Mouse (Mus musculus) limb, embryonic 10.5 days (tissue): Measurements from ENCODE around the gene Slc38a6. TPM values are rescaled to one million over a fixed set of nuclear protein-coding genes. Genes with fewer than 3 reads are reported as not detected.

Experiments
- DNase-seq: peaks from one replicate; pipeline ENCODE4 v3.0.0-alpha.2; 2017; ENCODE audit warnings: low spot score
- H3K27ac ChIP-seq: fragments of 300-500 bp; sonication (generic); 2 replicates; pipeline ENCODE4 v1.5.1; 2016; ENCODE audit warnings: mild to moderate bottlenecking
- H3K27me3 ChIP-seq: fragments of 300-500 bp; sonication (generic); 2 replicates; pipeline ENCODE4 v1.6.1; 2016; ENCODE audit warnings: low read depth, mild to moderate bottlenecking; ENCODE audit not compliant: poor library complexity, severe bottlenecking
- H3K36me3 ChIP-seq: fragments of 300-500 bp; sonication (generic); 2 replicates; pipeline ENCODE4 v1.6.1; 2016; ENCODE audit warnings: mild to moderate bottlenecking, moderate library complexity
- H3K4me1 ChIP-seq: fragments of 300-500 bp; sonication (generic); 2 replicates; pipeline ENCODE4 v1.6.1; 2016
- H3K4me3 ChIP-seq: fragments of 300-500 bp; sonication (generic); 2 replicates; pipeline ENCODE4 v1.5.1; 2016; ENCODE audit warnings: mild to moderate bottlenecking, moderate library complexity
- H3K9me3 ChIP-seq: fragments of 300-500 bp; sonication (generic); replicated peaks from 2 replicates; pipeline ENCODE4 v1.6.1; 2016; ENCODE audit warnings: mild to moderate bottlenecking
- WGBS: fragments of 180-500 bp; shearing (Covaris S2); methylation state at CpG from one replicate; pipeline ENCODE4 v1.1.7; 2016; 5-methylcytosine and 5-hydroxymethylcytosine counted together
- polyA plus RNA-seq: library from polyadenylated mRNA; unstranded; fragments of >200 nt; fragmentation: Nextera tagmentation; extraction: Ambion mirVana; gene quantifications from 2 replicates; pipeline ENCODE4 v1.2.1, GENCODE M21; 2016

The Slc38a6 gene
- polyA plus RNA-seq, 1 experiment from 2014 or later = 10.8 TPM

DNA sequence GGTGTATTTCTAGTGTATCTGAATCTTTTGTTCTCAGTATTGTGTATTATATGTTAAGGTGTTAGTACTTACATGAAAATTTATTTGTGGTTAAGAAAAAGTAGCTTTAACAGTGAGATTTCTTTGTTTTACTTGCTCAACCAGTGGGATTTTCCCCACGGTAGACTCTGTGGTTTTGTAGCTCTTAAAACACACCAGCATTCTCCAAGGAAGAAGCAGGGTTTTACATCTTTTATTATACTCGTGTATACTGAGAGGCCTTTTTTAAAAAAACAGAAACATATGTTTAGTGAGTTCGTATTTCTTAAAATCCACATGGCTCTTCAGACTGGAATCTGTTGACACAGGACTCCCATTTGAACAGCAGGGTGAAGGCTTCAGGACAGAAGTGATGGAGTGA, 40.8 kb downstream of the Slc38a6 start:
- 67% methylated on average over 3 of the region's 3 CpGs for WGBS

DNA sequence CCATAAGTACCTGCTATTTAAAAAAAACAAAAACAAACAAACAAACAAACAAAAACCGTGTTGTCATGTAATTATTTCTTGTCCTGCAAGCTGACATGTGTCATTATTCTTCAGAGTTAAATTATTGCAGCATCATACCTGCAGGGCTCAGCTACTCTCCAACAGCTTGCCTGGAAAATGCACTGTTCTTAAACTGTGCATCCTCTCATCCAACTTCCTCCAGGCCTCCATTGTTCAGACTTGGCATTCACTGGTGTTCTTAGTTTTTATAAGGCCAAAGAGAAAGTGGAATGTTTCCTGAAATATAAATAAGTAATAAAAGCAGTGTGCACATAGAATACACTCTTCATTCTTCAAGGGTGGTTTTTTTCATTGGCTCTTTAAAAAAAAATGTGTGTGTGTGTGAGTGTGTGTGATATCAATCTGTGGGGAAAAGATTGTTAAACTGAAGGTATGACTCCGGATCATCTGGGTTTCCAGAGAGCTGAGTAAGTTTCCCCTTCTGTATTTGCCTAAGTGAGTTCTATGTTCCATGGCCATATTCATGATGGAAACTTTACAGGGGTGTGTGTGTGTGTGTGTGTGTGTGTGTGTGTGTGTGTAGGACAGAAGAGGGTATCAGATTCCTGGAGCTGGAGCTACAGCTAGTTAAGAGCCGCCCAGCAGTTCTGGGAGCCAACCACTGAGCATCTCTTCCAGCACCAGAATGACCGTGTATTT, 42.0 kb downstream of the Slc38a6 start:
- Histone ChIP-seq H3K4me1 (peaks cover 40% of the 10 kb centered on the region), H3K4me3 (no peak overlapping the region), H3K27ac (no peak overlapping the region), H3K9me3 (no peaks in the 10 kb centered on the region), H3K36me3 (no peaks in the 10 kb centered on the region), H3K27me3 (no peaks in the 10 kb centered on the region)
- 89% methylated on average over 4 of the region's 4 CpGs for WGBS
- DNase-seq = no peak

More for the DNA sequence above, 40.8 kb downstream of the Slc38a6 start:
- H3K4me1 ChIP-seq = peaks cover 33% of the 10 kb centered on the region
- no peak for DNase-seq
- no peaks in the 10 kb centered on the region for H3K27me3 ChIP-seq
- no peaks in the 10 kb centered on the region for H3K36me3 ChIP-seq
- H3K27ac ChIP-seq = no peak overlapping the region
- no peaks in the 10 kb centered on the region for H3K9me3 ChIP-seq
- H3K4me3 ChIP-seq = no peak overlapping the region

DNA sequence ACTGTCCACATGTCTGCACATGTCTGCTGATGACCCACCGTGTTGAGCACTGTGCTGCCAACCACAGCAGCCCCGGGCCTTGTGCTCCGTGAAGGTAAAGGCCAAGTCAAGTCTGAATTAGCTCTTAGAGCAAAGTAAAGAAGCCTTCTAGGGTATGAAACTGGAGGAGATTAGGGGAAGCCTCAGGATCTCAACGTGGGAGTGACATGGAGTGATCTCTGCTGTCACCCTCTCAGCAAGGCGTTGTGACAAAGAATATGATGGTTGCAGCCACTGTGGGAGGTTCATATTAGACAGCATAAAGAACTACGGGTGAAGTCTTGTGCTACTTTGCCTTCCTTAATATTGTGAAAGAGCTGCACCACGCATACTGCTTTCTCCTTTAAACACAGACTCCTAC, 43.7 kb downstream of the Slc38a6 start:
- 86% methylated on average over 7 of the region's 7 CpGs for WGBS
- Histone ChIP-seq H3K36me3 (no peaks in the 10 kb centered on the region), H3K27me3 (no peaks in the 10 kb centered on the region), H3K4me1 (peaks cover 49% of the 10 kb centered on the region), H3K27ac (no peak overlapping the region), H3K4me3 (no peak overlapping the region), H3K9me3 (no peaks in the 10 kb centered on the region)
- DNase-seq = no peak

DNA sequence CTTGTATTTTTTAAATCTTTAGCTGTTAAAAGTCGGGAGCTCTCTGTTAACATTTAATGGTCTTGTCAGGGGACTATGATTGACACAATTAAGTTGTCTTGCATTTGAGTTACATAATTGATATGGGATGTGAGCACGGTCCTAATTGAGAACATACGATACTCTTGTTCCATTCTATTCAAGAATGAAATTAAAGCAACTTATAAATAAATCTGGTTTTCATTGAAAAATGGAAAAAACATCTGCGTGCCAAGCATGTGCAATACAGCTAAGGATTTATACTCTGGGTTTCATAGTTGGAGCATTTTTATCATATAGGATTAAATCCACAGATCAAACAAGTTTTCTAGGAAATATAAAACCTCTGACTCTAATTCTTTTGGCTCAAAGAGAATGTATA, 46.1 kb downstream of the Slc38a6 start:
- DNase-seq = no peak
- Histone ChIP-seq H3K9me3 (no peaks in the 10 kb centered on the region), H3K4me3 (no peak overlapping the region), H3K27ac (no peak overlapping the region), H3K36me3 (no peaks in the 10 kb centered on the region), H3K4me1 (peaks cover 47% of the 10 kb centered on the region), H3K27me3 (no peaks in the 10 kb centered on the region)
- 54% methylated on average over 4 of the region's 4 CpGs for WGBS

DNA sequence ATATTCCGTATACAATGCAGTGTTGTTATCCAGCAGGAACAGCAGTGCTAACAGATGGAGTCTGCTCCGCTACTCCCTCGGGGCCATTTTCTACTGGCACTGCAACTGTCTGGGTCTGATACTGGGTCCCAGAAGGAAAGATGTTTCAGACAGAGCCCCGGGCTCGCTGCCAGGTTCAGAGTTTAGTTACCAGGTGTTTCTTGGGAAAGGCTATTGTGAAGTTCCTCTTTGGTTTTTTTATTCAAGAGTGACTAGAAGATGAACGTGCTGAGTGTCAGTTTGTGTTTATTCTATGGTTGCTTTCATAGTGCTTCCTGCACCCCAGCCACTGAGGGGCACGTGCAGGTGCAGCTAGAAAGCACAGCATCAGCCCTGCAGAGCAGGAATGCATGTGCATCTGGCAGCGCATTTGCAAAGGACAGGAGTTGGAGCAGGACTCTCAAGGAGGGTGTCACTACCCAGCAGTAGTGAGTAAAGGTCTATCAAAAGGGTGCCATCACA, 47.5 kb downstream of the Slc38a6 start:
- WGBS = 83% methylated on average over 8 of the region's 8 CpGs
- no peak overlapping the region for H3K4me3 ChIP-seq
- DNase-seq = no peak
- no peaks in the 10 kb centered on the region for H3K9me3 ChIP-seq
- H3K4me1 ChIP-seq = peaks cover 55% of the 10 kb centered on the region
- H3K27ac ChIP-seq = 0 out of 2 replicates have a peak overlapping the region, but pooled peaks have one; percentile 10
- H3K36me3 ChIP-seq = no peaks in the 10 kb centered on the region
- H3K27me3 ChIP-seq = no peaks in the 10 kb centered on the region

DNA sequence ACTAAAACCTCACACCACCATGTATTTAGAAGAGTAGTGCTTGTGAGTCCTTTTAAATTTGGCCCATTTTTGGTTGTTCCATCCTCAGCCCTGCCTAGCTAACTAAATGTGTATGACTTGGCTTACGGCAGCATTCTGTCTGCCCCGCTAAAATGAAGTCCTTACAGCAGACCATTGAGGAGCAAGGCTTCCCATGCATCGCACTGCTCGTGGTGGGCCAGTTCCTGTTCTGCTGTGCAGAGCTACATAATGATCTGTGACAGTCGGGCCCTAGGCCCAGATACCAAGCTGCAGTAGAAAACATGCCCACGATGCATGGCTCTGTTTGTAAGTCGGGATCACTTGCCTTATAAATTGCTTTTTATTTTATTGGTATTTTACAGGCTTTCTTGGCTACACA, 50.5 kb downstream of the Slc38a6 start:
- Histone ChIP-seq H3K27ac (0 out of 2 replicates have a peak overlapping the region, but pooled peaks have one; percentile 0), H3K4me1 (peaks cover 73% of the 10 kb centered on the region), H3K4me3 (no peak overlapping the region), H3K9me3 (no peaks in the 10 kb centered on the region), H3K27me3 (no peaks in the 10 kb centered on the region), H3K36me3 (no peaks in the 10 kb centered on the region)
- no peak for DNase-seq
- 86% methylated on average over 7 of the region's 7 CpGs for WGBS

DNA sequence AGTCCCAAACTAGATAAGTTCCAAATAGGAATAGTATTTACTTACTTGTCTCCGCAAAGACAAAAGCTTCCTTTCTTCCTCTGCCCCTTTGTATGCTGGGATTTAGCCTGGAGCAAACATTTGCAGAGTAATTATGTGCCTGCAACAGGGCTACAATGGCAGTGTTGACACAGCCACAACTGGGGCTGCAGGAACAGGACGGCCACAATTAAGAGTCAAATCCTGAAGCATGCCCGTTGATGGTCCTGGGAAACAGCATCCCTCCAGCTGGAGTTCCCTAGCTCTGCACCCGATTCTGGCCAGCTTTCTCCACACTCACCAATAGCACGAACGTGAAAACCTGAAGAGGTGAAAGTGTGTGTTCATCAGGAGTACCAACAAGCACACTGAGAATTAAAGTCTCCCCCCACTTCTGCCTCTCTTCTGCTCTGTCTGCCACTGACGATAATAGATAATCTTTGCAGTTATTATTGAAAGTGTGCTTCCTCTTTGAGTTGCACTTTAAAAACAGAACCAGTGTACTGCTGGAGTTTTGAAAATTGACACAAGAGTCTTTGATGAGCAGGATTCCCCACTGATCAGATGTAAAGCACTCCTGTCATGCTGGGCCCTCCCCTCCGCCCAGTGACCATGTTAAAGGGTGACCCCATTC, 54.2 kb downstream of the Slc38a6 start:
- Histone ChIP-seq H3K27me3 (peaks cover 11% of the 10 kb centered on the region; the same call in 1 of the 2 replicates), H3K27ac (peak overlapping the region; percentile 66; the same call in 1 of the 2 replicates), H3K4me1 (peaks cover 70% of the 10 kb centered on the region), H3K9me3 (no peaks in the 10 kb centered on the region), H3K36me3 (peaks cover 7% of the 10 kb centered on the region), H3K4me3 (no peak overlapping the region)
- DNase-seq = peak; percentile 57
- WGBS = 23% methylated on average over 8 of the region's 8 CpGs

DNA sequence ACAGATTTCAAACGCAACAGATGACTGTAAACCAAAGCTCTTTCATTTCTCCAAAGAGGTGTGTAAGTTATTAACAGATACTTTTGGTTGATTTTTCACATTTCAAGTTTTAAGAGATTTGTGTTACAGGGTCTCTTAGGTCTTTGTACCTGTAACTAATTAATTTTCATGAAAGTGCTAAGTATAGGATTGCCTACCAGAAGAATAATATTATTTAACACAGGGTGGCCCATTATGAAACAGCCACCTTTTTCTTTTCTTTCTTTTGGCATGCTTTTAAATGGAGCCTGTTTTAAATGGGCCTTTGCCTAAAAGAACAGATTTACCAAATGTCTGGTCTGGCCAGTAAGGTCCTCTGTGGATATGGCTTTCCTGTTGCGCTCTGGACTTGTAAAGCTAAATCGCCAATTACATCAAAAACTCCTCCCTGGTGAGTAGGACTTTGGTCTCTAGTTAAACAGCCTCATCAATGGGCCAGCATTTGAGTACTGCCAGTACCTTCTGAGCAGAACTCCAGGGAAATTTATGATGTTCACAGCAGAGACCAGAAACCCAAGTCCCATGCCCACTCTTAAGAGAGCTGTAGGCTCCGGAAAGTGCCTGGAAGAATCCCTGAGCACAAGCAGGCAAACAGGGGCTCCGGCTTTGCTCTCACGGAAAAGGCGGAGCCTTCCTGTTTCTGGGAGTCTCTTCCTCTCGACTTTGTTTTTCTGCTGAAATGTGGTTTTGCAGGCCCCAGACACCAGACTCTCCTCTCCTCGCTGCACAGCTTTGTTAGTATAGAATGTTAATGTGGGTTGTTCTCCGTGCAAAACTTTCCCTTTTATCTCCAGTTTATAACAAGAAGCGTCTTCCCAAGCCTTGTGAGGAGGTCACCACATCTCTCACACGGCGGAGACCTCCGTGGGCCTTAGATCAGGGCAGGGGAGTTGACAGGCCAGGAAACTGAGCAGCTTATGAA, 55.4 kb downstream of the Slc38a6 start:
- Histone ChIP-seq H3K9me3 (no peaks in the 10 kb centered on the region), H3K4me1 (peaks cover 67% of the 10 kb centered on the region), H3K36me3 (peaks cover 7% of the 10 kb centered on the region), H3K27me3 (peaks cover 16% of the 10 kb centered on the region; the same call in 1 of the 2 replicates), H3K27ac (peak overlapping the region; percentile 84), H3K4me3 (no peak overlapping the region)
- WGBS = 42% methylated on average over 14 of the region's 14 CpGs
- DNase-seq = peak; percentile 44

DNA sequence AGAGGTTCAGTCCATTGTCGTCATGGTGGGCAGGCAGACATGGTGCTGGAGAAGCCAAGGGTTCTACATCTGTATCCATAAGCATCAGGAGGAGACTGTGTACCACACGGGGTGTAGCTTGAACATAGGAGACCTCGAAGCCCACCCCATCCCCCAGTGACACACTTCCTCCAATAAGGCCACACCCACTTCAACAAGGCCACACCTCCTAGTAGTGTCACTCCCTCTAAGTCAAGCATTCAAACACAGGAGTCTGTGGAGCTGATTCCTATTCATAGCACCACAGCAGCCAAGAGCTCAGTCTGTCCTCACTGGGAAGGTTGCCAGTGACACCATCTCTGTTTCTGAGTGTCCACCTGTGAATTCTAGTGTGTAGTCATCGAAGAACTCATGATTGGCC, 57.7 kb downstream of the Slc38a6 start:
- Histone ChIP-seq H3K9me3 (no peaks in the 10 kb centered on the region), H3K27ac (no peak overlapping the region), H3K4me1 (peaks cover 50% of the 10 kb centered on the region), H3K4me3 (no peak overlapping the region), H3K36me3 (peaks cover 7% of the 10 kb centered on the region), H3K27me3 (peaks cover 22% of the 10 kb centered on the region)
- DNase-seq = no peak
- WGBS = 95% methylated on average over 4 of the region's 4 CpGs

DNA sequence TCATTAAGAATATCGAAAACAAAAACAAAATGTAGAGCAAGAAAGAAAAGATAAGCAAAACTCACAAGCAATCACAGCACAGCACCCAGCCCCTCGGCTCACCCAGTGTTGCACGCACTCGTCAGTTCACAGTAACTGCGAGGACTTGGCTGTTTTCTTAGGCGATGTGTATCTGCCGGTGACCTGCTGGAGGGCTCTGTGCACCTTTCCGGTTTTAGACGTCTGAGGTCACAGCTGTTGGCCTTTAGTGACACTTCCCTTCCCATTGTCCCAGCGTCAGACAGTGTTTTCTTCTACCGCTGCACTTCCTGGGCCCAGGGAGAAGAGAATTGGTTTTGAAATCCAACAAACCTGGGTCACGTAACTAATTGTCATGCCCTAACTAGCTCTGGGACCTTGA, 58.6 kb downstream of the Slc38a6 start:
- Histone ChIP-seq H3K9me3 (no peaks in the 10 kb centered on the region), H3K4me1 (peaks cover 44% of the 10 kb centered on the region), H3K4me3 (no peak overlapping the region), H3K36me3 (peaks cover 7% of the 10 kb centered on the region), H3K27ac (no peak overlapping the region; the same call in 1 of the 2 replicates), H3K27me3 (peaks cover 22% of the 10 kb centered on the region)
- no peak for DNase-seq
- 79% methylated on average over 12 of the region's 12 CpGs for WGBS

DNA sequence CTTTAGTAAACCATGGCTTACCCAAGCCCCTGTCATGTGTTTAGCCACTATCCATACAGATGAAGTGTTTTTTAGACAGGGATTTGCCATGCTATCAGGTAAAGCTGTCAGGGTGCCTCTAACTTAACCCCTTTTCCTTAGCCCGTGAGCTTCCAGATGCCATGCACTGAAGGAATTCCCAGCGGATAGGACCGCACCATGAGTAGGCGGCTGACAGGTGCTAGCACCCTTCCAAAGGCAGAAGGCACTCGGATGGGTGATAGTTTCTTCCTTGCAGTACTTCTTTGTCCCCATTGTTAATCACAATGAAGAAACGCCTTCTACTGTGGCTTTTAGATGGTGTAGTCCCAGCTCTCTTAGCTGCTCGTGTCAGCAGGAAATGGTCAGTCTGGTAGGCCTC, 60.6 kb downstream of the Slc38a6 start:
- Histone ChIP-seq H3K27ac (no peak overlapping the region), H3K27me3 (peaks cover 24% of the 10 kb centered on the region), H3K4me3 (no peak overlapping the region), H3K9me3 (no peaks in the 10 kb centered on the region), H3K36me3 (peaks cover 7% of the 10 kb centered on the region), H3K4me1 (peaks cover 44% of the 10 kb centered on the region)
- no peak for DNase-seq
- 86% methylated on average over 7 of the region's 7 CpGs for WGBS

DNA sequence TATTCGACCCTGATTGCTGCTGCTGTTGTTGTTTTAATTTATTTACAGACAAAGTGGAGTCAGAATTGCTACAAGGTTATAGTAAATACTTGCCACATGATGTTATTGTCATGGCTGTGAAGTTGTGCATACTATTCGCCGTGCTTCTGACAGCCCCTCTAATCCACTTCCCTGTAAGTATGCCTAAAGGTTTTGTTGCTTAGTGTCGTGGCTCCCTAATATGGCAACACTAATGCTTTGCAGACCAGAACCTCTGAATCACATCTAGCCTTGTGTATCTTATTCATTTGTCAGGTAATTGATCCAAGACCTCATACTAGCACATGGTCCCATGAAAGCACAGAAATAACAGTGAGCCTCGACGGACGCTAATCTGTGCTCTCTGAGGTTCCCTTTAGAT, 63.9 kb downstream of the Slc38a6 start:
- Histone ChIP-seq H3K27ac (peak overlapping the region; percentile 42; the same call in 1 of the 2 replicates), H3K4me1 (peaks cover 50% of the 10 kb centered on the region), H3K4me3 (no peak overlapping the region), H3K27me3 (peaks cover 36% of the 10 kb centered on the region), H3K9me3 (no peaks in the 10 kb centered on the region), H3K36me3 (no peaks in the 10 kb centered on the region)
- no peak for DNase-seq
- WGBS = 48% methylated on average over 7 of the region's 7 CpGs
